Mouse (Mus musculus) heart, postnatal 10 days (tissue): ENCODE results near the gene Wdr93. TPM values are rescaled to one million over a fixed set of nuclear protein-coding genes. Genes with fewer than 3 reads are reported as not detected.

Experiments
- total RNA-seq, 2 experiments: library from RNA; stranded (reverse); gene quantifications; 2 replicates each; pipeline ENCODE4 v1.2.3; 2021

Gene Wdr93
- total RNA-seq, 2 experiments from 2014 or later: 0.14 to 0.15 TPM

Other genes starting within 250 kb of the Wdr93 start
- gene Rhcg, start 125.5 kb upstream of the Wdr93 start, total RNA-seq: under 1 TPM in 1 of 2 experiments, not detected in 1; 0.26 TPM
- gene Ticrr, start 83.0 kb upstream of the Wdr93 start, total RNA-seq: 1 to 10 TPM; 2.0 TPM
- 1 to 10 TPM; 3.2 to 3.9 TPM for gene Kif7, start 27.4 kb upstream of the Wdr93 start, total RNA-seq
- gene Plin1, start 10.3 kb upstream of the Wdr93 start, total RNA-seq: 10 to 100 TPM; 24.0 to 76.0 TPM
- gene Pex11a, start within 50 bp of the Wdr93 start, total RNA-seq: 10 to 100 TPM; 13.3 to 16.5 TPM
- not detected for gene Mesp1, start 50.6 kb downstream of the Wdr93 start, total RNA-seq
- under 1 TPM; 0.12 to 0.40 TPM for gene Mesp2, start 67.6 kb downstream of the Wdr93 start, total RNA-seq
- 10 to 100 TPM; 26.6 to 29.3 TPM for gene Anpep, start 117.9 kb downstream of the Wdr93 start, total RNA-seq
- gene Ap3s2, start 177.5 kb downstream of the Wdr93 start, total RNA-seq: 10 to 100 TPM; 20.5 to 24.1 TPM
- 10 to 100 TPM; 15.8 to 18.5 TPM for gene Arpin, start 192.2 kb downstream of the Wdr93 start, total RNA-seq